Mouse (Mus musculus): ENCODE data around the gene Gm12394. TPM values are rescaled to one million over a fixed set of nuclear protein-coding genes. Genes with fewer than 3 reads are reported as not detected.

Gm12394 gene
- polyA plus RNA-seq, 1 experiment from 2014 or later, result 0.08 TPM

GRCm38 (mm10) chr4:42898914-42899313, 42.3 kb upstream of the Gm12394 start:
- Histone ChIP-seq H3K9ac (replicated peaks; ENCODE audit: low read depth) (no peak overlapping the region), H3K4me1 (ENCODE audit: insufficient read depth, low read depth, low read length) (no peaks in the 10 kb centered on the region), H3K4me2 (replicated peaks; ENCODE audit: low read depth, low read length) (no peak overlapping the region), H3K9me3 (ENCODE audit: low read length) (no peaks in the 10 kb centered on the region), H3K4me3 (ENCODE audit: low read depth, low read length) (no peak overlapping the region), H3K27me3 (replicated peaks; ENCODE audit: insufficient read depth, low read length) (no peaks in the 10 kb centered on the region), H3K27ac (ENCODE audit: low read length) (no peak overlapping the region), H3K36me3 (ENCODE audit: insufficient read depth, low read length) (no peaks in the 10 kb centered on the region)
- DNase-seq (ENCODE audit: low spot score), result no peak
- ATAC-seq, result no peak
- 40% methylated on average over 3 of the region's 3 CpGs for WGBS
- TF ChIP-seq EP300 (IDR thresholded peaks at IDR 0.05) (no peak), CTCF (IDR thresholded peaks at IDR 0.05) (no peak)

- WGBS, result 84% methylated on average over 7 of the region's 7 CpGs
- no peak for ATAC-seq
- H3K9me3 ChIP-seq (ENCODE audit: low read length), result no peaks in the 10 kb centered on the region
These were observed 38.5 kb upstream of the Gm12394 start for GRCm38 (mm10) chr4:42895118-42895517.

DNA sequence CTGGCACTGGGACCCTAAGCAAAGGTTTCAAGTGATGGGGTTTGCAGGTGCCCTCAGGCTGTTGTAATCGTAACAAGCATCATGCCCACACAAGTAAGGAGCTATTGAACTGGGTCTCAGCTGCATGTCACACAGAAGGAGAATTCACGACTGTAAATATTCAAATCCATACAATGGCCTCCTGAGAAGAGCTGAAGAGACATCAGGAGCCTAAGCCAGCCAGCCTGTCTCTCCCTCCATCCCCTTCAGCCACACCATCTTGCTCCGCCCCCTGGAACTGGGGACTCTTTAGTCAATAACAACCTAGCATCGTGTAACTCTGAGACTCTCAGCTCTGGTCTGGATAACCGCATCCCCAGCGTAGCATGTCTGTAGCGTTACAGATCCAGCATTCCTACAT, 34.6 kb upstream of the Gm12394 start:
- Histone ChIP-seq H3K4me1 (ENCODE audit: insufficient read depth, low read depth, low read length) (no peaks in the 10 kb centered on the region), H3K27me3 (replicated peaks; ENCODE audit: insufficient read depth, low read length) (no peaks in the 10 kb centered on the region), H3K4me2 (replicated peaks; ENCODE audit: low read depth, low read length) (no peak overlapping the region), H3K4me3 (ENCODE audit: low read depth, low read length) (no peak overlapping the region), H3K9ac (replicated peaks; ENCODE audit: low read depth) (no peak overlapping the region), H3K36me3 (ENCODE audit: insufficient read depth, low read length) (no peaks in the 10 kb centered on the region), H3K9me3 (ENCODE audit: low read length) (no peaks in the 10 kb centered on the region), H3K27ac (ENCODE audit: low read length) (no peak overlapping the region)
- DNase-seq (ENCODE audit: low spot score), result no peak
- no peak for TF ChIP-seq EP300 (IDR thresholded peaks at IDR 0.05)
- no peak for TF ChIP-seq CTCF (IDR thresholded peaks at IDR 0.05)
- no peak for ATAC-seq
- WGBS, result 60% methylated on average over 7 of the region's 7 CpGs

More at GRCm38 (mm10) chr4:42895118-42895517, 38.5 kb upstream of the Gm12394 start:
- Histone ChIP-seq H3K9ac (replicated peaks; ENCODE audit: low read depth) (no peak overlapping the region), H3K4me3 (ENCODE audit: low read depth, low read length) (no peak overlapping the region), H3K27me3 (replicated peaks; ENCODE audit: insufficient read depth, low read length) (no peaks in the 10 kb centered on the region), H3K4me1 (ENCODE audit: insufficient read depth, low read depth, low read length) (no peaks in the 10 kb centered on the region), H3K27ac (ENCODE audit: low read length) (no peak overlapping the region), H3K4me2 (replicated peaks; ENCODE audit: low read depth, low read length) (no peak overlapping the region), H3K36me3 (ENCODE audit: insufficient read depth, low read length) (no peaks in the 10 kb centered on the region)
- no peak for DNase-seq (ENCODE audit: low spot score)
- no peak for TF ChIP-seq CTCF (IDR thresholded peaks at IDR 0.05)

- no peaks in the 10 kb centered on the region for H3K4me1 ChIP-seq (ENCODE audit: insufficient read depth, low read depth, low read length)
- H3K4me2 ChIP-seq (replicated peaks; ENCODE audit: low read depth, low read length), result no peak overlapping the region
- no peak overlapping the region for H3K9ac ChIP-seq (replicated peaks; ENCODE audit: low read depth)
- DNase-seq (ENCODE audit: low spot score) (no peak), ATAC-seq (no peak)
- H3K36me3 ChIP-seq (ENCODE audit: insufficient read depth, low read length), result no peaks in the 10 kb centered on the region
- no peaks in the 10 kb centered on the region for H3K9me3 ChIP-seq (ENCODE audit: low read length)
- H3K27me3 ChIP-seq (replicated peaks; ENCODE audit: insufficient read depth, low read length), result no peaks in the 10 kb centered on the region
- TF ChIP-seq CTCF (IDR thresholded peaks at IDR 0.05), result no peak
- no peak for TF ChIP-seq EP300 (IDR thresholded peaks at IDR 0.05)
- H3K4me3 ChIP-seq (ENCODE audit: low read depth, low read length), result no peak overlapping the region
- no peak overlapping the region for H3K27ac ChIP-seq (ENCODE audit: low read length)
- 91% methylated on average over 6 of the region's 6 CpGs for WGBS
These were observed 32.2 kb upstream of the Gm12394 start for GRCm38 (mm10) chr4:42888806-42889205.

GRCm38 (mm10) chr4:42886926-42887325, 30.4 kb upstream of the Gm12394 start:
- no peaks in the 10 kb centered on the region for H3K9me3 ChIP-seq (ENCODE audit: low read length)
- H3K27me3 ChIP-seq (replicated peaks; ENCODE audit: insufficient read depth, low read length), result no peaks in the 10 kb centered on the region
- no peak overlapping the region for H3K4me3 ChIP-seq (ENCODE audit: low read depth, low read length)
- H3K4me2 ChIP-seq (replicated peaks; ENCODE audit: low read depth, low read length), result no peak overlapping the region
- no peaks in the 10 kb centered on the region for H3K36me3 ChIP-seq (ENCODE audit: insufficient read depth, low read length)
- no peak overlapping the region for H3K27ac ChIP-seq (ENCODE audit: low read length)
- TF ChIP-seq CTCF (IDR thresholded peaks at IDR 0.05) (no peak), EP300 (IDR thresholded peaks at IDR 0.05) (no peak)
- H3K9ac ChIP-seq (replicated peaks; ENCODE audit: low read depth), result no peak overlapping the region
- 83% methylated on average over 6 of the region's 6 CpGs for WGBS
- DNase-seq (ENCODE audit: low spot score) (no peak), ATAC-seq (no peak)
- H3K4me1 ChIP-seq (ENCODE audit: insufficient read depth, low read depth, low read length), result no peaks in the 10 kb centered on the region

DNA sequence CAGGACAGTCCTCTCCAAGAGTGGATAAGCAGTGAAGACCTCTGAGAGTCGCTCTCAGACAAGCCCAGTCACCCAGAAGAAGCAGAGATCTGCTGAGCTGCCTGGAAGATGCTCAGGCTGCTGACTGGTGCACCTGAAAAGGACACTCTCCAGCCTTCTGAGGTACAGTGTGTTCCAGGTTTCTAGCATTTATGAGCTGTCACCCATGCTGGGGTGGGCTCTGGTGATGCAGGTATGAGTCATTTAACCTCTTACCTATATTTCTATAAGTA, 24.0 kb upstream of the Gm12394 start:
- no peak overlapping the region for H3K27ac ChIP-seq (ENCODE audit: low read length)
- no peaks in the 10 kb centered on the region for H3K9me3 ChIP-seq (ENCODE audit: low read length)
- H3K4me1 ChIP-seq (ENCODE audit: insufficient read depth, low read depth, low read length), result no peaks in the 10 kb centered on the region
- TF ChIP-seq CTCF (IDR thresholded peaks at IDR 0.05), result no peak
- no peak for TF ChIP-seq EP300 (IDR thresholded peaks at IDR 0.05)
- no peak overlapping the region for H3K4me2 ChIP-seq (replicated peaks; ENCODE audit: low read depth, low read length)
- no peak for ATAC-seq
- H3K27me3 ChIP-seq (replicated peaks; ENCODE audit: insufficient read depth, low read length), result no peaks in the 10 kb centered on the region
- H3K9ac ChIP-seq (replicated peaks; ENCODE audit: low read depth), result no peak overlapping the region
- DNase-seq (ENCODE audit: low spot score), result no peak
- no peak overlapping the region for H3K4me3 ChIP-seq (ENCODE audit: low read depth, low read length)
- 20% methylated on average over 1 of the region's 1 CpGs for WGBS
- no peaks in the 10 kb centered on the region for H3K36me3 ChIP-seq (ENCODE audit: insufficient read depth, low read length)

Data from lung, postnatal 0 days (tissue).